Mouse (Mus musculus) CD4-positive, CD25-positive, alpha-beta regulatory T cell, adult 9 weeks (primary cell): ENCODE data around the gene Npas2. TPM values are rescaled to one million over a fixed set of nuclear protein-coding genes. Genes with fewer than 3 reads are reported as not detected.

Experiments used
- polyA plus RNA-seq: library from polyadenylated mRNA; unstranded; fragments of 100-300 nt; shearing (Covaris generic); gene quantifications from one replicate; pipeline ENCODE4 v1.2.1, GENCODE M21; 2017

The Npas2 gene
- 0.09 TPM for polyA plus RNA-seq

DNA sequence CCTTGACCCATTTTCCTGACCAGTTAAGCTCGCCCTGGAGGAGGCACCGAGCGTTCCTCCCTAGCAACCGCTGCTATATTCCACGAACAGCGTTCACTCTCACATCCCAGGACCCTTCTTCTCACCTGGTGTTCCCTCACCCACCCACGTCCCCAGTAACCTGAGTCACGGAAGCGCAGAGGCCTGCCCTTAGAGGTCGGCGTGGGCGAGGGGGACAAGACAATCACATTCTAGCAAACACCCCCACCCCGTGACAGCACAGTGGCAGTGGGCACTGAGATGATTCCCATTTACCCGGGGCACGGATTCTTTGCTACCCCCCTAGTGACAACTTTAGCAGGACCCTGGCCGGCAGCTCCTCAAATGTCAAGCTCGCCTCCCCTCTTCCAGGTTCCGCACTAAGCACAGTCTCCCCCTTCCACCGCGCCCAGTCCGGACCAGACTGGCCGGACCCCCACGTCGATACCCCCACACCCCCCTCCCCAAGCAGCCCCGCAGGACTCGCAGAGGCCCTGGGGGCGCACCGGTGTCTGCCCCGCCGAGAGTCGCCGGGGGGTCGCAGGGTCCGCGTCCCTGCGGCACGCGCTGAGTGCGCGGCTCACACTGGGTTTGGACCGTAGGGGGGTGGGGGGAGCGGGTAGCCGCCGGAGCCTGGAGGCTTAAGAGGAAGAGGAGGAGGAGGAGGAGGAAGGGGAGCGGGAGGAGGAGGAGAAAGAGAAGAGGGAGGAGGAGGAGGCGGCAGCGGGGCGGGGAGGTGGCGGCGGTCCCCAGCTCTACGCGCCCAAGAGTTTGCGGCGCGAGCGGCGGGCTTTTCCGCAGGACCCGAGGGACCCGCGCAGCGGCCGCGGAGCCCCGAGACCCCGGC, at the start of gene Npas2:
Gene Npas2, plus strand, starts transcription at position 735 of the 865 bp plus-strand sequence.

GRCm38 (mm10) chr1:39367601-39368266, 174.2 kb downstream of the Npas2 start, which contains the start of gene Rpl31:
Gene Rpl31 (plus strand): TSS chr1:39367842.

Other genes starting within 250 kb of the Npas2 start
- gene Pdcl3, start 208.1 kb upstream of the Npas2 start, polyA plus RNA-seq, result 107 TPM
- 490 TPM for gene Rpl31, start 174.1 kb downstream of the Npas2 start, polyA plus RNA-seq